38 mouse cellular contexts compared by ENCODE assay signal in genomic region chr5:3695191-3695590, GRCm38 (mm10). TPM values are rescaled to one million over a fixed set of nuclear protein-coding genes. Genes with fewer than 3 reads are reported as not detected.
"Had no signal": no experiment of that assay in that cellular context is flagged by ENCODE, and none has a peak within 500 bp of the region (broad histone marks: within the 10 kb centered on the region; RNA-seq: fewer than 3 reads in every experiment).

No protein-coding gene starts in this region.

- ATAC-seq: hindbrain, postnatal 0 days; intestine, embryonic 16.5 days; liver, embryonic 12.5 days had no signal

- H3K9ac ChIP-seq: heart, embryonic 12.5 days; hindbrain, embryonic 13.5 days; hindbrain, embryonic 15.5 days; limb, embryonic 13.5 days; limb, embryonic 15.5 days; liver, embryonic 12.5 days; liver, embryonic 14.5 days had no signal

- H3K4me2 ChIP-seq: heart, embryonic 12.5 days; hindbrain, embryonic 13.5 days; hindbrain, embryonic 15.5 days; limb, embryonic 13.5 days; limb, embryonic 15.5 days; liver, embryonic 12.5 days had no signal

- H3K4me1 ChIP-seq: heart, embryonic 10.5 days; heart, embryonic 12.5 days; hindbrain, embryonic 13.5 days; hindbrain, embryonic 15.5 days; limb, embryonic 13.5 days; limb, embryonic 15.5 days; liver, embryonic 12.5 days had no signal

- DNase-seq: gastrocnemius, postnatal 10 days; gastrocnemius, postnatal 25 days; heart, adult 18-20 months; heart, postnatal 10 days; heart, postnatal 36 days; kidney, adult 11 months; kidney, adult 2 months; kidney, adult 9 months; kidney, postnatal 10 days; kidney, postnatal 25 days; kidney, postnatal 4 days; left cerebral cortex, postnatal 4 days had no signal

- H3K9me3 ChIP-seq: heart, embryonic 10.5 days; heart, embryonic 12.5 days; hindbrain, embryonic 13.5 days; hindbrain, embryonic 15.5 days; limb, embryonic 13.5 days; limb, embryonic 15.5 days; liver, embryonic 12.5 days had no signal

- H3K4me3 ChIP-seq: heart, embryonic 10.5 days; heart, embryonic 12.5 days; hindbrain, embryonic 13.5 days; hindbrain, embryonic 15.5 days; layer of hippocampus, adult 2 months; left cerebral cortex, adult 2 months; limb, embryonic 13.5 days; limb, embryonic 15.5 days; liver, embryonic 12.5 days had no signal

- H3K27me3 ChIP-seq: heart, embryonic 12.5 days; hindbrain, embryonic 13.5 days; hindbrain, embryonic 15.5 days; limb, embryonic 13.5 days; limb, embryonic 15.5 days; liver, embryonic 12.5 days had no signal

- H3K27ac ChIP-seq: heart, embryonic 10.5 days; hindbrain, embryonic 13.5 days; hindbrain, embryonic 15.5 days; hindbrain, postnatal 0 days; layer of hippocampus, adult 2 months; left cerebral cortex, adult 2 months; limb, embryonic 13.5 days; limb, embryonic 15.5 days; liver, embryonic 12.5 days; liver, embryonic 14.5 days had no signal

RNA-seq across cellular contexts. Expression of gene Tmbim7, which starts 44.2 kb away (rescaled TPM):
- total RNA-seq: gastrocnemius, adult 18-20 months; gastrocnemius, postnatal 10 days; gastrocnemius, postnatal 25 days; gastrocnemius, postnatal 4 days; heart, adult 18-20 months; heart, adult 8-10 months; heart, postnatal 10 days; heart, postnatal 36 days; hematopoietic stem cell, adult 5-6 weeks; hindbrain, postnatal 0 days; layer of hippocampus, adult 2 months; layer of hippocampus, postnatal 10 days; layer of hippocampus, postnatal 25 days; left cerebral cortex, adult 2 months; left cerebral cortex, postnatal 25 days; left cerebral cortex, postnatal 4 days; liver, adult 2 months had no signal
- polyA plus RNA-seq: heart, embryonic 10.5 days; heart, embryonic 12.5 days; heart, embryonic 14.5 days; heart, embryonic 16.5 days; hindbrain, embryonic 11.5 days; hindbrain, embryonic 13.5 days; hindbrain, embryonic 15.5 days; hindbrain, postnatal 0 days; intestine, embryonic 14.5 days; intestine, embryonic 16.5 days; kidney, adult 2 months; kidney, embryonic 16.5 days; limb, embryonic 11.5 days; limb, embryonic 13.5 days; limb, embryonic 15.5 days; liver, adult 2 months; liver, embryonic 12.5 days; liver, embryonic 14.5 days had no signal
